Mouse (Mus musculus) CD8-positive naive resting alpha-beta T cell, adult 2 months (primary cell): ENCODE measurements around the gene Znrf4.

Experiments used
- DNase-seq, 2 experiments: peaks; one replicate each; pipeline ENCODE4 v3.0.0; 2022; ENCODE audit warnings: low read depth in 2 of 2, low spot score in 2 of 2

Znrf4 gene

GRCm38 (mm10) chr17:56490438-56491152 is 21.6 kb downstream of the Znrf4 start:
- DNase-seq: no peak

GRCm38 (mm10) chr17:56488028-56488427 is 24.2 kb downstream of the Znrf4 start:
- DNase-seq: no peak

GRCm38 (mm10) chr17:56487441-56487888 is 24.8 kb downstream of the Znrf4 start:
- DNase-seq: no peak

- no peak for DNase-seq
These were observed 26.3 kb downstream of the Znrf4 start for GRCm38 (mm10) chr17:56485926-56486325.

GRCm38 (mm10) chr17:56485118-56485517 is 27.1 kb downstream of the Znrf4 start:
- DNase-seq: no peak

GRCm38 (mm10) chr17:56482671-56483070 is 29.6 kb downstream of the Znrf4 start:
- DNase-seq: no peak

GRCm38 (mm10) chr17:56479358-56479757 is 32.9 kb downstream of the Znrf4 start:
- peak; percentile 68 to 76 for DNase-seq

- no peak for DNase-seq
These were observed 34.0 kb downstream of the Znrf4 start for GRCm38 (mm10) chr17:56478191-56478611.

- DNase-seq: no peak
These were observed 34.9 kb downstream of the Znrf4 start for GRCm38 (mm10) chr17:56477191-56477818.

GRCm38 (mm10) chr17:56476402-56476752 is 35.9 kb downstream of the Znrf4 start, which contains the start of gene Ptprs:
Gene Ptprs (minus strand): TSS chr17:56476483.
- DNase-seq: peak; percentile 81 to 82

GRCm38 (mm10) chr17:56475584-56476401 is 36.4 kb downstream of the Znrf4 start:
- peak in 1 of 2 experiments; percentile 15 for DNase-seq

GRCm38 (mm10) chr17:56474831-56475581 is 37.2 kb downstream of the Znrf4 start:
- peak in 1 of 2 experiments; percentile 13 for DNase-seq

- no peak for DNase-seq
These were observed 37.9 kb downstream of the Znrf4 start for GRCm38 (mm10) chr17:56474311-56474830.

GRCm38 (mm10) chr17:56473611-56473905 is 38.7 kb downstream of the Znrf4 start:
- no peak for DNase-seq

GRCm38 (mm10) chr17:56472733-56473610 is 39.3 kb downstream of the Znrf4 start:
- DNase-seq: peak; percentile 69 to 79

- DNase-seq: no peak
These were observed 40.1 kb downstream of the Znrf4 start for GRCm38 (mm10) chr17:56472121-56472520.

GRCm38 (mm10) chr17:56471136-56471535 is 41.1 kb downstream of the Znrf4 start:
- no peak for DNase-seq

- no peak for DNase-seq
These were observed 41.7 kb downstream of the Znrf4 start for GRCm38 (mm10) chr17:56470571-56470970.

- DNase-seq: no peak
These were observed 42.2 kb downstream of the Znrf4 start for GRCm38 (mm10) chr17:56470001-56470436.

- no peak for DNase-seq
These were observed 43.0 kb downstream of the Znrf4 start for GRCm38 (mm10) chr17:56469275-56469674.
